Mouse (Mus musculus): ENCODE measurements around the gene Speer1. TPM values are rescaled to one million over a fixed set of nuclear protein-coding genes. Genes with fewer than 3 reads are reported as not detected.

Gene Speer1
- polyA plus RNA-seq (2014; fragmentation: Illumina TruSeq; extraction: RNeasy Lipid Tissue Mini Kit (QIAGEN cat#74804); ENCODE audit: low read depth, low replicate concordance), result not detected

DNA sequence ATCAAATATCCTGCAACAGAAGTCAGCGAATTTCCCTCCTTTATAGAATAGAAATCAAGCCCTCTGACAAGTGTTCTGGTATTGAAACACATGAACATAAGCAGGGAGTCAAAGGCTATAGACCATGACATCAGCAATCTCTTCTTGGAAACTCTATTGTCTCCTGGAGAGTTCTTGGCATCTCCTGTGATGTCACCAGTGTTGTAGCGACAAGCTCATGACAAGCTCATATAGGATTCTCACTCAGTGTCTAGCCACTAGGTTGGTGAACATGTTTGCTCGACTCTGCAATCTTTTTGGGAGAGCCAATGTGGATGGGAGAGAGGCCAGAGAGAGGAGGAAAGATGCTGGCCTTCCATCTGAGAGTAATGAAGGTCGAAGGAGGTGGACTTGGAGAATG is at the start of gene Speer1:
Gene Speer1, plus strand, starts transcription at position 301 of the 400 bp plus-strand sequence.

Other genes with a start within 250 kb of the Speer1 start
- not detected for gene Gm8879, start 213.9 kb upstream of the Speer1 start, polyA plus RNA-seq (2014; fragmentation: Illumina TruSeq; extraction: RNeasy Lipid Tissue Mini Kit (QIAGEN cat#74804); ENCODE audit: low read depth, low replicate concordance)
- gene Gm5861, start 158.4 kb upstream of the Speer1 start, polyA plus RNA-seq (2014; fragmentation: Illumina TruSeq; extraction: RNeasy Lipid Tissue Mini Kit (QIAGEN cat#74804); ENCODE audit: low read depth, low replicate concordance), result not detected
- not detected for gene Gm8890, start 85.5 kb upstream of the Speer1 start, polyA plus RNA-seq (2014; fragmentation: Illumina TruSeq; extraction: RNeasy Lipid Tissue Mini Kit (QIAGEN cat#74804); ENCODE audit: low read depth, low replicate concordance)
- gene Gm8897, start 74.9 kb downstream of the Speer1 start, polyA plus RNA-seq (2014; fragmentation: Illumina TruSeq; extraction: RNeasy Lipid Tissue Mini Kit (QIAGEN cat#74804); ENCODE audit: low read depth, low replicate concordance), result not detected
- gene Gm8906, start 161.2 kb downstream of the Speer1 start, polyA plus RNA-seq (2014; fragmentation: Illumina TruSeq; extraction: RNeasy Lipid Tissue Mini Kit (QIAGEN cat#74804); ENCODE audit: low read depth, low replicate concordance), result not detected

All from adrenal gland, adult 10 weeks (tissue).